Mouse (Mus musculus) testis, postnatal 14 days (tissue): ENCODE measurements around the gene Abr.

Experiments used
- DNase-seq: peaks from one replicate; pipeline ENCODE4 v3.0.0; 2021; ENCODE audit warnings: low spot score

Gene Abr

GRCm38 (mm10) chr11:76623206-76623961 is 1.3 kb upstream of the Abr start:
- peak; percentile 71 for DNase-seq

DNA sequence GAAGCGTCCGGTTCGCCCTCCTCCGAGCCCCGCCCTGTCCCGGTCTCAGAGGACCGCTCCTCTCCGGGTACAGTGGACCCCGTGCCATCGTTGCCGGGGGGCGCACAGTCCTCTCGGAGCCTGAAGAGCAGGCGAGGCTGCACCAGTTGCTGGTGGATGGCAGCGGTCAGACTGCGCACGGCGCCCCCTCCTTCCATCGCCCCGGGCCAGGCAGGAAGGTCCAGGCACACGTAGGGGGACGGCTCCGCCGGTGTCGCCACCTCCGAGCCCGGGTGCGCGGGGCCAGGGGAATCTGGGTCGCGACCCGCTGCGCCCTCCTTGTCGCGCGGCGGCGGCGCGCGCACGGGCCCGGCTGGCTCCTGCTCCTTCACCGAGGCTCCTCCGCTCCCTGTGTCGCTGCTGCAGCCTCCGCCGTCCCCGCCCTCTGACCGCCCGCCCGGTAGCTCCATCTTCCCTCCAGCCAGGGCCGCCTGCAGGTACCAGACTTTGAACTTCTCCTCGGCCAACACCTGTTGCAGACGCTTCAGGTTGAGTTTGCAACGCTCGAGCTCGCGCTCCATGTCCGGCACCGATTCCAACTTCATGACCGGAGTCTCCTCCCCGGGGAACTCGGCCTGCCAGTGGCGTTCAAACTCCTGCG is 572 bp upstream of the Abr start:
- DNase-seq, result peak; percentile 38

DNA sequence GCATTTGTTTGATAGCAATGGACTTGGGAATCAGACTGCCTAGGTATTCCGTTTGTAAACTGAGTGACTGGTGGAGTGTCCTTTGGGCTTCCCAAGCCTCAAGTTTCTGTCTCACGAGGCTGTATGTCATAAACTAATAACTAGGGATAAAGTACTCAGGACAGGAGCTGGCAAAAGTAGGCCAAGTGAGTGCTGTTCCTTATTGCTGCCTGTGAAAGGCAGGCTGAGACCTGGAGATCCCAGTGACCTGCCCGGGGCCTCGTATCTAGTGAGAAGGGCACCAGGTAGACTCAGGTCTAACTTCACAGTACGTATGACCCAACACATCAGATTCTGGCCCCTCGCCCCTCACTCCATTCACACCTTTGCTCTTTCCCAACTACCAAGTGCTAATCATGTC is 4.0 kb downstream of the Abr start:
- no peak for DNase-seq

- no peak for DNase-seq
Observed at GRCm38 (mm10) chr11:76614246-76614645, 7.9 kb downstream of the Abr start.

DNA sequence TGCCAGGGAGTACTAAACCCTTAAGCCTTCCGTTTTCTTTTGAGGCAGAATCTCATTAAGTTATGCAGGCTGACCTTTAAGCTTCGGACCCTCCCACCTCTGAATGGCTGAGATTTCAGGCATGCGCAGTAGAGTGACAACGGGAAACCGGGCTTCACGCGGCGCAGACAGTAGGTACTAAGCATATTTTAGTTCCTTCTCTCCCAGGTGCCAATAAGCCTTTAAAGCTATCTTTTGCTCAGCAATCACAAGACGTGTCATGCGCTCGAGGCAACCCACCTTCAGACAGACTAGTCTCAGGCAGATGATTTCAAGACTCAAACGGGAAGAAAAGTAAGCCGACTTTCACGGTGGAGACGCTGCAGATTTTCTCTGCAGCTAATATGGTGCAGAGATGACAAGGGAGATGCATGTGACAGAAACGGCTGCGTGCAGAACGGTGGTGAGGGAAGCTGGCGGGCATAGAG is 9.4 kb downstream of the Abr start:
- DNase-seq, result peak; percentile 38

DNA sequence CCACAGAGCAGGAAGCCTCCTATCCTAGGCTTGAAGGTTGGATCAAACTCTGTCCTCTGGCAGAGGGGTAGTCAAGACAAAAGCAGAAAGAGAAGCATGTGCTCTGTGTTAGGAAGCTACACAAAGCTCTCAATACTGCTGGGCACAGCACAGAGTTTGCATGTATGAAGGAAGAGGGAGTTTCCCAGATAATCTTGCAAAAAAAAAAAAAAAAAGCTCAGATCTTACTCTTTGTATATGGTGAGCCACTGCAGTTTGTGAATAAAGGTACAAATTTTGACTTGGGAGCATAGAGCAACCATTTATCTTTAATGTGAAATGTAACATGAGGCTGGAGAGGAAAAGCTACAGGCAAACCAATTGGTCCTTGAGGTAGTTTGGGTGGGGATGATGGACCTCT is 11.2 kb downstream of the Abr start:
- DNase-seq, result no peak

DNA sequence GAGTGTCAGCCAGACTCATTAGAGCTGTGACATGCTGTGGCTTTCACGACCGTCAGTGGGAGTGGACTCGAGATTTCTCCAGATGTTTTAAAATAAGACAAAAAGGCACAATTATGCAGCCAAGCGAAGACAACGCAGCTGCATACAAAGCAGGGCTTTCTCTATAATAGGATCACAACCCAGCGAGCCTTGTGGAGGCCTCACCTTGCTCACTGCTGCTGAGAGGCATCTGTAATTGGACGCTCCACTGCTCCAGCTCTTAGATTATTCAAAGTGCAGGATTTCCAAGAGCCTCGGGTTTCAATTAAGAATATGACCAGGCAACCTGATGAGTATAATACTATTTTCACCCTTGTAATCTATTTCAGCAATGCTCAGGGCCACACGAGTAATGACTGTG is 15.6 kb downstream of the Abr start:
- no peak for DNase-seq

GRCm38 (mm10) chr11:76599219-76599618 is 22.9 kb downstream of the Abr start:
- no peak for DNase-seq

GRCm38 (mm10) chr11:76598757-76599156 is 23.4 kb downstream of the Abr start:
- DNase-seq, result no peak

DNA sequence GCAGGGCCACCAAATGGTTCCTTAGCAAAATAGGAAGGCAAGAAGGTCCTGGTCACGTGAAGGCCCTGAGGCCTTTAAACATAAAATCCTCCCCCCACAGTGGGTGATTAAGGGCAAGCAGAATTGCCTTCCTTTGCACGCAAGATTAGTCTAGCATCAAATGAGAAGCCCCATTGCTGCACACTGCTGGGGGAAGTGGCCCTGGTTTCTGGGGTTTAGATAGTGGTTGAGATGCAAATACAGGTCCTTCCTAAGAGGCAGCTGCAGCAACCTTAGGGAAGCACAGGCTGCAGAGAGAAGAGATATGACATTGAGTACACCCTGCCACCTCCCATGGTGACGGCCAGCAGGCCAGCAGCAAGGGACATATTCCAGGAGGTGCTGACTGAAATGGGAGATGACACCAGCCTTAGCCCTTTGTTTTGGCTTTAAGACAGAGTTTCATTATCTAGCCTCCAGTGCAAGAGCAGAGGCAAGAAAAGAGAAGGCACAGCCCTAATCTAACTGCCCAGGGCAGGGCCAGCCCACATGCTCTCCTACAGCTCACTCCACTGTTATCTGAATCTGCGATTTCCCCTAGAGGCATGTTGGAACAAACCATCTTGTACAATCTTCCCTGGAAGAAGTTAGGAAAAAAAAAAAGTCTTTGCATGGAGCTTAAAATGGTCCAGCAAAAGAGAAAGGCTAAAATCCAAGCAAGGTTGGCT is 28.3 kb downstream of the Abr start:
- peak; percentile 43 for DNase-seq

- no peak for DNase-seq
Observed at GRCm38 (mm10) chr11:76589746-76590145, 32.4 kb downstream of the Abr start.

DNA sequence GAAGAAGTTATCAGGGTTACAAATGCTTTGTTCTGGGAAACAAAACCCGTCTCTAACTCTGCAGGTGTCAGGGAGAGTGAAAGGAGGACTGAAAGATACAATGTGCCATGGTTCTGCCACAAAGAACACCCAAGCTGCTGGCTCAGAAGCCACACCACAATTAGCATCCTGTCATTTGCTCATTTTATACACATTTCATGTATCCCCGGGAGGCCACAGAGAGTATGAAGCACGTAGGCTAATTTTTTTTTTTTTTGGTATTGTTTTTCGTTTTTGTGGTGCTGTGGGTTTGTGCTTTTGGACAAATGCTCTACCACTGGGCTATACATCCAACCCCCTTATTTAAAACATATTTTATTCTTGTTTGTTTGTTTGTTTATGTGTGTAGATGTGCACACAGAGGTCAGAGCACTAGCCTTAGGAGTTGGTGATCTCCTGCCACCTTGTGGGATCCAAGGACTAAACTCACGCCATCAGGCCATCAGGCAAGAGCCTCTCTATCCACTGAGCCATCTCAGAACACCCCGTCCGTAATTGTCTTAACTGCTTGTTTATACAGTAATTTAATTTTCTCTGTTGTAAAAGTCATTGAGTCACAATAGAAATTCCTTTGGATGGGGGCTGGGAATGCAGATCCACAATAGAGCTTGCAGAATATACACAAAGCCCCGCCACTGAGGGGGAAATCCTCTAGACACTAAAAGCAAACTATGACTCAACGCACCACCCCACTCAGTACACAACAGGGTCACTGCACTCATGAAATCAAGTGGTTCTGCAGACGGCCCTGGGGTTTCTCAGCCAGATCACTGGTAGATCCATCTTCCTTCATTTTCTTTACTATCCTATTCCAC is 33.3 kb downstream of the Abr start:
- no peak for DNase-seq

DNA sequence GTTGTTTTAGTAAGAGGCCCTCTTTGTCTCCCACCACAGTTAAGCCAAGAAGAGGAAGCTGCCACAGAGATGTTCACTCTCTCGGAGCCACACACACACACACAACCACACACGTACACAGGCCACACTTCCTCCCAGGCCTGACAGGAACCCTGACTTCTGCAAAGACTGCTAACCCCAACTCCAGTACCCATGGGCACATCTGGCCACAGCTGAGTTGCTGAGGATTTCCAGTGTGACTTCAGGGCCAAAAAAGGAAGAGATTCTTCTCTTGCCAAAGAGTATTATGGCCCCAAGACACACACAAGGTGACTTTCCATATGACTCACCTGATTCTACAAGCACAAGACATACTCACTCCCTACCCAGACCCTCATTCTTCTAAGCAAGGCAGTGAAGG is 34.1 kb downstream of the Abr start:
- DNase-seq, result no peak

DNA sequence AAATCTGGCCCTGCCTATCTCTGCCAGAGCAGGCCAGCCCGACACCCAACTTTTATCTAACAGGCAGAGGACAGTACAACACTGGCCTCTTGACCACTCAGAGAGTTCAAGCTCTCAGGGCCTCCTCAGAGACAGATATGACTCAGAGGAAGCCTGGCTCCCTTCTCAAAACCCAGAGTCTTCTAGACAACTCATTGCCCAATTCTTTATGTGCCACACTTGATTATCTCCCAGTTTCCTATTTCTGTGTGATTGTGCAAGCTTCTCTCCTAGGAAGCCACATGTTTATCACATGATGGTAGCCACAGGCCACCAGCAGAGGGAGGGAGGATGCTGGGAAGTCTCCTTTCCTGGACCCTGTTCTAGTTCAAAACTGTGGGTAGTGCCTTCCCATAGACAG is 34.8 kb downstream of the Abr start:
- no peak for DNase-seq

DNA sequence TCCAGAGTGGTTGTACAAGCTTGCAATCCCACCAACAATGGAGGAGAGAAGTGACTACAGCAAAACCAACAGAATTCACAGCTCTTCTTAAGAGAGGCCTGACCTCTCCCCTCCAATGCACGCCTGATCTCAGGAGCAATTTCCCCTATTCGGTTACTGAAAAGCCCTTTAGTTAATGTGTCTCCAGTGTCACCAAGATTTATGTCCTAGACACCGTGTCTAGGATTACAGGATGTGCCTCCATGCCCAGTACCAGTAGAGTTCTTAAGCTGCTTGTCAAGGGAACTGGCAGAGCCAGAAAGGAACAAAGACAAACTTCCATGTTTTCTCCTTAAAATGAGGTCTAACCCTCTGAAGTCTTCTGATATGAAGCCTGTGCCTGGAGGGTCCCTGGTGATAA is 36.0 kb downstream of the Abr start:
- no peak for DNase-seq

DNA sequence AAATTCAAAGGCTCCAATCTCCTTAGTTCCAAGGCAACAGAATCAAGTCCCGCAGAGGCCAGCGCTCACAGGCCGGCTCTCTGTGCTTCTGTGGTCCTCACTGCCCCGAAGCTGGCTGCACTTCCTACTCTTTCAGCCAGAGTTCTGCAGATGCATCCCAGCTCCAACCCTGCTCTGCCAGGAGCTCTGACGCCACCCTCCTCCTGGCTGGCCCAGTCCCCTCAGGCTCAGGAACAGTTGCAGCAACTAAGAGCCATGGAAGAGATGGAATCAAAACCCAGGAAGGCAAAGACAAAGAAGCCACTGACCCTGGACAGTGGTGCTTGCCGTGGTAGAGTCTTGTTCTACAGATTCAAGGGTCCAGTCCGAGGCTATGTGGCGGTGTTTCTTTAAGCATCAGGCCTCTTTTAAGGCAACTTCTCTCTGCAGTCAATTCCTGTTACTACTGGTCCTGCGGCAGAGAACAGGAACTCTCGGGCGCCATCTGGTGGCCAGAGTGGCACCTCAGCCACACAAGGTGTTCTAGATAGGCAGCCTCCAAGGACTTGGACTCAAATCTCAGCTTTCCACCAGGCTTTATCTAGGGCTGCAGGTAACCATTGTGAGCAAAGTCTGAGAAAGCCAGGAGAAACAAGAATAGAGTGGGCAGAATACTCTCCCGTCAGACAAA is 44.4 kb downstream of the Abr start:
- DNase-seq, result peak; percentile 71

DNA sequence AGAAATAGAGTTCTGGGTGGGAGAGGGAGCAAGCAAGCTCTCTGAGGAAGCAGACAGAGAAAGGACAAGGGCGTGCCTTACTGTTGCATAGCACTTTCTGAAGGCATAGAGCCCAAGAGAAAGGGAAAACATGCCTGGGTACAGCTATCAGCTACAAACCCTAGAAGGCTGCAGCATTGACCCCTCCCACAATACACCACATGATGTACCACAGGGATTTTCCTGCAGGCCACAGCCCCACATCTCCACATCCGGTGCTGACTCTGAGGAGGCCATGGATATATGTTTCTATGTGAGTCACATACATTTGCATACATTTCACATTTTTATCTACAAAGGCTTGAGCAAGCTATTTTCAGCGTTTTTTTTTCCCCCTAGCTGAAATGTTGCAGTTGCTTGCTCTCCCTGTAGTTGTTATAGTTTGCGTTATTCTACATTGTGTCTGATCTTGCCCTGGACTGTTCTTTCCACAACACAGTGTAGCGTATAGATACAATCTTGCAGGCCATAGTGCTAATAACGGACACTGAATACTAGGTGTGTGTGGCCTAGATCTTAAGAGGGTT is 49.2 kb downstream of the Abr start:
- DNase-seq, result no peak

DNA sequence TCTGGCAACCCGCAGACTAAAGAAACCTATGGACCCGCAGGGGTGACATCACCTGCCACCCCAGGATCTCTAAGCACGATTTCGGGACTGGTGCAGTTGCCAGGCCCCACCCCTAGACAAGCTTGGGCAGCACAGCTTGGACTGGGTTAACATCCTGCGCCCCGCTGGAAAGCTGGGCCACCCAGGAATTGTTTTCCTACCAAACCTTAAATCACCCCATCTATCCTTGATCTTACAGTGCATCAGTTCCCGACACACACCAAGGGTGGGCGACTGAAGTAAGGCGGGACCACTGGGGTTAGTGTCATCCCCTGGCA is 50.5 kb downstream of the Abr start:
- no peak for DNase-seq

DNA sequence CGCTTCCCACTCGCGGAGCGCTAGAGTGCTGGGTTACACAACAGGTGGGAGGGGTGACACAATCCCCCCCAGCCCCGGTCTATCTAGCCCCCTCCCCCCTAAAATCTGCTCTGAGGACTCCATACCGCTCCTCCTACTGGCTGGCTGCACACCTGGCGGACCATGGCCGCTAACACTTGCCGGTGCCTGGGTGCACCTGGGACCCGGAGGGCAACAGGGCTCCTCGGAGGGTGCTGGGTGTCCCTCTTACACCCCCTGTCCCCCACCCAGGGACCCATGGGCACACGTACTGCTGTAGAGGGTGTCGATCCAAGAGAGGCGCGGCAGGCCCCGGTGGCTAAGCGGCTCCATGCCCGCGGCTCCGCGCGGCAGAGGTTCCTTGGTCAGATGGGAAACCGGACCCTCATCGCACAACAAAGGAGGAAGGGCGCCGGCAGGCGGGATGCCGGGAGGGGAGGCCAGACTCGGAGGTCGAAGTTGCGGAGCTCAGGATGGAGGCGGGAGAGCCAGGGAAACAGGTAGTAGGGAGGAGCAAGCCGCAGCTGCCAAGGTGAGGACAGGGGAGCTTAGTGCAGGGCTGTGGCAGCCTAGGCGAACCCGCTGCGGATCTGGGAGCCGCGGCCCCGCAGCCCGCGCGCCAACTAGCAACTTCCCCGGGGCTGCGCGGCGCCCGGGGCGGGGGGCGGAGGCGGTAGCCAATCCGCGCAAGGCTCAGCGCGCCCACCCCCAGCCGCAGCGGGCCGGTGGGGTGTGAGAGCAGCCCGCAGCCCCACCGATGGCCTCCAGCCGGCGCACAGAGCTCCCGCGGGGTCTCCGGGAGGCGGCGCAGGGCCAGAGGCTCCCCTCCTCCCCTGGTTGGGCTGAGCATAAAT is 51.1 kb downstream of the Abr start:
- peak; percentile 37 for DNase-seq

- DNase-seq, result no peak
Observed at GRCm38 (mm10) chr11:76570201-76570731, 51.8 kb downstream of the Abr start.
